Mouse (Mus musculus): ENCODE measurements at regions not wholly inside any gene's neighbourhood (a gene's known extent, or its start where the extent isn't known, plus 50 kb on each side); places are given as distances from the start of the nearest gene placed in this dataset.

- H3K27me3 ChIP-seq: no peaks in the 10 kb centered on the region
- CTCF ChIA-PET: interaction anchor here (1.5 kb wide), 1 partner anchor 29 kb away, joined by 5 read pairs; no protein-coding TSS in a partner anchor
- DNase-seq (ENCODE audit: low read depth, low spot score) (no peak), ATAC-seq (no peak)
- in situ Hi-C loops (cut with MboI; ENCODE audit: low pct_unique_long_range_greater_than_20kb): no loop called here
- POLR2A ChIA-PET: interaction anchor here (3.5 kb wide), 1 partner anchor 249 kb away, joined by 15 read pairs; the partner anchor contains the start of gene Tsc22d2
- TF ChIP-seq CTCF (IDR thresholded peaks at IDR 0.05): no peak
These were observed 247.4 kb upstream of the Tsc22d2 start for GRCm38 (mm10) chr3:58167121-58167520.

DNA sequence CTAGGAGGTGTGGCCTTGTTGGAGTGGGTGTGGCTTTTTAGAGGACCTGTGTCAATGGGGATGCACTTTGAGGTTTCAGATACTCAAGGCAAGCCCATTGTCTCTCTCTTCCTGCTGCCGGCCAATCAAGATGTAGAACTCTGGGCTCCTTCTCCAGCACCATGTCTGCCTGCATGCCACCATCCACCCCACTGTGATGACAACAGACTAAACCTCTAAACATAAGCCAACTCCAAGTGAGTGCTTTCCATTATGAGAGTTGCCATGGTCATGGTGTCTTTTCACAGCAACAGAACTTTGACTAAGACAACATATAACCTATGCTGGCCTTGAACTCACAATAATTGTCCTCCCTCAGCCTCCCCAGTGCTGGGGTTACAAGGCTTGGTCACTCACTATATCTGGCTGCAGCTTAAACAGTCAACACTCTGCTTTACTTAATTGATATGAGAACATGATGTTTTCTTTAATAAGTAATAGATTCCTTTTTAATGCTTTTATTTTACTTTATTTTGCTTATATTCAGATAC is 246.7 kb upstream of the Tsc22d2 start:
- H3K27me3 ChIP-seq: no peaks in the 10 kb centered on the region
- in situ Hi-C loops (cut with MboI; ENCODE audit: low pct_unique_long_range_greater_than_20kb): no loop called here
- TF ChIP-seq CTCF (IDR thresholded peaks at IDR 0.05): no peak
- CTCF ChIA-PET: interaction anchor here (1.8 kb wide), 2 partner anchors 30 to 321 kb away, joined by 5 read pairs; no protein-coding TSS in a partner anchor
- POLR2A ChIA-PET: interaction anchor here (0.7 to 1.8 kb wide), 2 partner anchors 235 to 247 kb away, joined by 4 to 5 read pairs; partner anchors contain the start of gene Tsc22d2
- ATAC-seq (no peak), DNase-seq (ENCODE audit: low read depth, low spot score) (no peak)

DNA sequence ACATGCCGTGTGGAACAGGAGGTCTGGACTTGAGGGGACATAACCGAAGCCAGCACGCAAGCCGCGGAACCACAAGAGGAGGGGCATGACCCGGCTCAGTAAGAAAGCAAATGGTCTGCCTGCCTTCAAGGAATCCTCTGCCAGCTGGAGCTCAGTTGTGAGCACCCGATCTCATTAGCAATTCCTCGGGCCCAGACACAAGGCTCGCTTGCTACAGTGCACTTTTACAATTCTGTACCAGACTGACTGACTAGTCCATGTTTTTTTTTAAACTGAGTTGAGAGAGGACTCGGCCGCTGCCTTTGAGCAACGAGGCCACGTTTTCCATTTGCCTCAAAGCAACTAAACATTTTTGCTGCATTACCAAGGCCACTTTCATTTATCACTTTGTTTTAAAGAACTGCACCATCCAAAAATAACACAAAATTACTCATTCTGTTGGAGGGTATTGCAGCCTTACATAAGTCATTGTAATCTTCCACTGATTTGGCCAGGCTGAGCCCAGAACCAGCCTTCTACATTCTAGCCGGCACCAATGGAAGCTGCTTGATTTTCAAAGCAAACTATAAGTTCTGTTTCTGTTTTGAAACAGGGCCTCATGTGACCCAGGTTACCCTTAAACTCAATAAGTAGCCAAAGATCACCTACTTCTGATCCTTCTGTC is 245.9 kb upstream of the Tsc22d2 start:
- in situ Hi-C loops (cut with MboI; ENCODE audit: low pct_unique_long_range_greater_than_20kb): no loop called here
- no peaks in the 10 kb centered on the region for H3K27me3 ChIP-seq
- DNase-seq (ENCODE audit: low read depth, low spot score): peak; percentile 77
- TF ChIP-seq CTCF (IDR thresholded peaks at IDR 0.05): no peak
- CTCF ChIA-PET: interaction anchor here (1.4 to 1.8 kb wide), 3 partner anchors 9 to 320 kb away, joined by 3 to 5 read pairs (median 5); no protein-coding TSS in a partner anchor
- POLR2A ChIA-PET: interaction anchor here (1.0 to 1.8 kb wide), 3 partner anchors 240 to 249 kb away, joined by 3 to 5 read pairs (median 4); partner anchors contain the start of gene Tsc22d2
- peak; percentile 71 for ATAC-seq

DNA sequence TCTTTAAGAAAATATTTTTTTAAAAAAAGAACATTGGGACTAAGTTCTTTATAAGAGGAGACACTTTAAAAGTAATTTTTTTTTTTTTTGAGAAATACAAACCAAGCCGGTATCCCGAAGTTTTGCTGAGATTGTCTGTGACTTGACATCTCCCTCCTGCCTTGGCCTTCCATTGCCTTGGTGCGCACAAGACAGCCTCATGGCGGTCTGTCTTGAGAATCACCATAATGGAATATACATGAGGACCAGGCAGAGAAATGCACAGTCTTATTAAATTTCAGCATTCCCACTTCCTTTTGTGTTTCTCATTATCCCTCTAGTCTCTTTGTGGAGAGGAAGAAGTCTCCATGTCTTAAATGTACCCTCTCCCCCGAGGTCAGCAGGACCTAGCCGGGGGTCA is 244.7 kb upstream of the Tsc22d2 start:
- ChIA-PET CTCF (interaction anchor here (1.4 to 1.8 kb wide), 3 partner anchors 8 to 319 kb away, joined by 3 to 5 read pairs (median 5); no protein-coding TSS in a partner anchor), POLR2A (interaction anchor here (1.0 to 1.8 kb wide), 3 partner anchors 239 to 248 kb away, joined by 3 to 5 read pairs (median 4); partner anchors contain the start of gene Tsc22d2)
- in situ Hi-C loops (cut with MboI; ENCODE audit: low pct_unique_long_range_greater_than_20kb): no loop called here
- DNase-seq (ENCODE audit: low read depth, low spot score): no peak
- no peak for ATAC-seq
- TF ChIP-seq CTCF (IDR thresholded peaks at IDR 0.05): no peak
- H3K27me3 ChIP-seq: no peaks in the 10 kb centered on the region

GRCm38 (mm10) chr3:58172096-58172495 is 242.4 kb upstream of the Tsc22d2 start:
- in situ Hi-C loops (cut with MboI; ENCODE audit: low pct_unique_long_range_greater_than_20kb): no loop called here
- CTCF ChIA-PET: interaction anchor here (1.6 kb wide), 1 partner anchor 13 kb away, joined by 4 read pairs; no protein-coding TSS in a partner anchor
- no peak for TF ChIP-seq CTCF (IDR thresholded peaks at IDR 0.05)
- ATAC-seq: no peak
- no peaks in the 10 kb centered on the region for H3K27me3 ChIP-seq
- POLR2A ChIA-PET: no interaction called here
- no peak for DNase-seq (ENCODE audit: low read depth, low spot score)

DNA sequence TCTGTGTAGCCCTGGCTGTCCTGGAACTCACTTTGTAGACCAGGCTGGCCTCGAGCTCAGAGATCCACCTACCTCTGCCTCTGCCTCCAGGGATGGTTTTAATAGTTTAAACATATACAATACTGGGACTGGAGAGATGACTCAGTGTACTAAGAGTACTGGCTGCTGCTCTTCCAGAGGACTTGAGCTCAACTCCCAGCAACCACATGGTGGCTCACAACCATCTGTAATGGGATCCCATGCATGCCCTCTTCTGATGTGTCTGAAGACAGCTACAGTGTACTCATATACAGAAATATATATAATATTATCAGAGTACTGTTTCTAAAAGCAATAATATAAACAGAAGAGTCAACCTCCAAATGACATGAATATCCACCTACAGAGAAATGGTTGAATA is 240.7 kb upstream of the Tsc22d2 start:
- DNase-seq (ENCODE audit: low read depth, low spot score): no peak
- in situ Hi-C loops (cut with MboI; ENCODE audit: low pct_unique_long_range_greater_than_20kb): no loop called here
- no peak for ATAC-seq
- H3K27me3 ChIP-seq: no peaks in the 10 kb centered on the region
- peak; percentile 33 for TF ChIP-seq CTCF (IDR thresholded peaks at IDR 0.05)
- CTCF ChIA-PET: interaction anchor here (1.1 to 2.0 kb wide), 4 partner anchors 8 to 125 kb away, joined by 4 to 5 read pairs (median 4); no protein-coding TSS in a partner anchor
- POLR2A ChIA-PET: interaction anchor here (0.6 kb wide), 1 partner anchor 394 kb away, joined by 4 read pairs; no protein-coding TSS in a partner anchor

DNA sequence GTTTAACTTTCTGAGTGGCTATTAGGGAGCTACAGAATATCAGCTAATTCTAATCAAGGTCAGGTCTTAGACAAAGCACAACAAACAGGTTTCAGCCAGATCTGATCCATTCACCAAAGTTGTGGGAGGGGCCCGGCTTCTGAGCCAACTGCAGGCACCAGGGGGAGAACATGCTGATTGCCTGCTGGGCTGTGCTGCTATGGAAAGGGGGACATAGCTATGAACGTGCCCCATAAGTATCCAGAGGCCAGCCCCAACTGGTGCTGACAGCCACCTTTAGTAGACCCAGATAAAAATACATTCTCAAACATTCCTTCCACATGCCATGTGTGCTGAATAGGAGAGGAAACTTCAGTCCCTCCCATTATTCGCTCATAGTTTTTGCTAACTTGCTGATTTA is 232.8 kb upstream of the Tsc22d2 start:
- in situ Hi-C loops (cut with MboI; ENCODE audit: low pct_unique_long_range_greater_than_20kb): no loop called here
- ChIA-PET CTCF (interaction anchor here (0.7 to 1.6 kb wide), 2 partner anchors 8 to 14 kb away, joined by 4 read pairs; no protein-coding TSS in a partner anchor), POLR2A (interaction anchor here (0.8 kb wide), 1 partner anchor 23 kb away, joined by 3 read pairs; no protein-coding TSS in a partner anchor)
- no peak for TF ChIP-seq CTCF (IDR thresholded peaks at IDR 0.05)
- ATAC-seq: no peak
- H3K27me3 ChIP-seq: no peaks in the 10 kb centered on the region
- no peak for DNase-seq (ENCODE audit: low read depth, low spot score)

GRCm38 (mm10) chr3:58182299-58182698 is 232.2 kb upstream of the Tsc22d2 start:
- POLR2A ChIA-PET: interaction anchor here (0.8 kb wide), 1 partner anchor 22 kb away, joined by 3 read pairs; no protein-coding TSS in a partner anchor
- TF ChIP-seq CTCF (IDR thresholded peaks at IDR 0.05): peak; percentile 19
- ATAC-seq (no peak), DNase-seq (ENCODE audit: low read depth, low spot score) (no peak)
- CTCF ChIA-PET: interaction anchor here (1.6 kb wide), 1 partner anchor 9 kb away, joined by 4 read pairs; no protein-coding TSS in a partner anchor
- no peaks in the 10 kb centered on the region for H3K27me3 ChIP-seq
- in situ Hi-C loops (cut with MboI; ENCODE audit: low pct_unique_long_range_greater_than_20kb): no loop called here

GRCm38 (mm10) chr3:58183279-58183678 is 231.2 kb upstream of the Tsc22d2 start:
- ChIA-PET CTCF (no interaction called here), POLR2A (no interaction called here)
- H3K27me3 ChIP-seq: no peaks in the 10 kb centered on the region
- TF ChIP-seq CTCF (IDR thresholded peaks at IDR 0.05): no peak
- in situ Hi-C loops (cut with MboI; ENCODE audit: low pct_unique_long_range_greater_than_20kb): no loop called here
- DNase-seq (ENCODE audit: low read depth, low spot score): no peak
- ATAC-seq: no peak

DNA sequence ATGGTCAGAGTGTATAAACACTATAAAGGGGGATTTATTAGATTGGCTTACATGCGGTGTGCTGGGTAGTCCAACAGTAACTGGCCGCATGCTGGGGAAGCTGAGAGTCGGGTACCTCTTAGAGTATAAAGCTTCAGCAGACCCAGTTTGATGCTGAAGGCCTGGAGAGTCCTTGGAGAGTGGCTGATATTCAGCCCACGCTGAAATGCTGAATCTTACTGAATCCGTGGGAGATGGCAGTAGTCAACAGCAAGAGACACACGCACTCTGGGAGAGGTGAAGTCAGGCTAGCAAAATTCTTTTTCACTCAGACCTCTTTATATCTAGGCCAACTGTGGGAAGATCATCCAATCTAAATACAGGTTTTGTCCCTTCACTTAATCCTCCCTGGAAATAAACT is 214.1 kb upstream of the Tsc22d2 start:
- no peak for ATAC-seq
- no peaks in the 10 kb centered on the region for H3K27me3 ChIP-seq
- TF ChIP-seq CTCF (IDR thresholded peaks at IDR 0.05): no peak
- no peak for DNase-seq (ENCODE audit: low read depth, low spot score)
- in situ Hi-C loops (cut with MboI; ENCODE audit: low pct_unique_long_range_greater_than_20kb): no loop called here
- POLR2A ChIA-PET: no interaction called here
- CTCF ChIA-PET: no interaction called here

DNA sequence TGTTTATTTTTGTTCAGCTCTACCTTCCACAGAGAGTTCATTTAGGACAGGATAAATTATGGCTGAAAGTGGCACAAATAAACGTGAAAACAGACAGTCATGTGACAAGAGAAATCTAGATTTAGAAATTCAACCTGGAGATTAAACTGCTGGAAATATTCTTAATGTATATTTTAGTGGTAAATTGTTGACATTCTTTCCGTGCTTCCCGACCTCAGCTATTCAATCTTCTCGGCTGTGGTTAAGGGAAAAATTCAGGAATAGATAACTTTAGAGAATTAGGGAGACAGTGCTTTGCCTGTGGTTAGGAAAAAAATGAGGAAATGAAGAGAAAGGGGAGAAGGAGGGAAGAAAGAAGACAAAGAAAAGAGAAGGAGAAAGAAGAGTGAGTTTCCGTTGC is 211.7 kb upstream of the Tsc22d2 start:
- H3K27me3 ChIP-seq: no peaks in the 10 kb centered on the region
- ATAC-seq: peak; percentile 71
- TF ChIP-seq CTCF (IDR thresholded peaks at IDR 0.05): no peak
- in situ Hi-C loops (cut with MboI; ENCODE audit: low pct_unique_long_range_greater_than_20kb): no loop called here
- ChIA-PET POLR2A (no interaction called here), CTCF (no interaction called here)
- peak; percentile 60 for DNase-seq (ENCODE audit: low read depth, low spot score)
